Mouse (Mus musculus): Measurements from ENCODE around the gene Gm10181. TPM values are rescaled to one million over a fixed set of nuclear protein-coding genes. Genes with fewer than 3 reads are reported as not detected.
"Not testable (repeated sequence)": the region's sequence is repeated elsewhere in the genome, so short reads cannot be mapped to it uniquely, and the experiment has no call there.

Gene Gm10181
- polyA plus RNA-seq, 1 experiment from 2014 or later = not detected

DNA sequence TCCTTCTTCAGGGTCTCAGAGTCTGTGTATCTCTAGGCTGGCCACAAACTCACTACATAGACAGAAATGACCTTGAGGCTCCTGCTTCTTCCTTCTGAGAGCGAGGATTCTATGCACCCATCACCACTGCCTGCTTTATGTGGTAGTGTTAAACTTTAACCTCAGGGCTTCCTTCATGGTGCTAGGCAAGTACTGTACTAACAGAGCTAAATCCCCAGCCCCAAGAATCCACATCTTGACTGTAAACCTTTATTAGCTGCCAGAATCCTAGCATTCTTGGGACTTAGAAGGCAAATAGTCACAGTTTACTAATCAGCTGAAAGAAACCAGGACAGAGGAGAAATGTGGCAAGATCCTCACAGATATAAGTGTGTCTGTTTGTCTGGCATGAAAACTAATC lies 1.6 kb downstream of the Gm10181 start:
- Histone ChIP-seq H3K4me3 (no peak overlapping the region), H3K27ac (replicated peaks) (no peak overlapping the region), H3K4me2 (no peak overlapping the region), H3K4me1 (replicated peaks) (no peaks in the 10 kb centered on the region), H3K9me3 (no peaks in the 10 kb centered on the region), H3K9ac (no peak overlapping the region), H3K36me3 (no peaks in the 10 kb centered on the region), H3K27me3 (no peaks in the 10 kb centered on the region)
- no peak for ATAC-seq (ENCODE audit: low FRiP score, low read depth)
- 72% methylated on average over 1 of the region's 1 CpGs for WGBS

GRCm38 (mm10) chr9:25102881-25103280 lies 13.7 kb downstream of the Gm10181 start:
- Histone ChIP-seq H3K9me3 (peaks cover 6% of the 10 kb centered on the region; the same call in 1 of the 2 replicates), H3K27me3 (no peaks in the 10 kb centered on the region), H3K4me1 (replicated peaks) (no peaks in the 10 kb centered on the region), H3K36me3 (peaks cover 34% of the 10 kb centered on the region), H3K4me2 (no peak overlapping the region), H3K4me3 (no peak overlapping the region), H3K9ac (no peak overlapping the region), H3K27ac (replicated peaks) (no peak overlapping the region)
- 92% methylated on average over 1 of the region's 1 CpGs for WGBS
- ATAC-seq (ENCODE audit: low FRiP score, low read depth) = no peak

DNA sequence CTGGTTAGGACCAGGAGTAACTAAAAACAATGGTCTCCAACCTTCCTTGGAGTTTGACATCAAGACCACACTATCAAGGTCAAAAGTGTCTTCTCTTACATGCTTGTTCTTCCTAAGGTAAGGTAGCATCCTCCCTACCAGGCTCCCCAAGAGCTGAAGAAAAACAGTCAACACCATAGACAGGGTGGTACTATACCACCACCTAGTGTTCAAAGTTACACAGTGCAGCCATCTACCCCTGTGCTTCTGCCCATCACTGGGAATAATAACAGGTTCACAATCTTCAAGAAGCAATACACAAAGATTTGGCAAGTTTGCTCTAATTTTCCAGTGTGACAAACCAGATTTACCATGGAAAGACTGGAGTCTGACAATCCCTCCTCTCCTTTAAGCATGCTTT lies 15.4 kb downstream of the Gm10181 start:
- Histone ChIP-seq H3K4me2 (no peak overlapping the region), H3K36me3 (peaks cover 46% of the 10 kb centered on the region), H3K4me3 (no peak overlapping the region), H3K27ac (replicated peaks) (no peak overlapping the region), H3K9ac (no peak overlapping the region), H3K9me3 (peaks cover 6% of the 10 kb centered on the region; the same call in 1 of the 2 replicates), H3K27me3 (no peaks in the 10 kb centered on the region), H3K4me1 (replicated peaks) (no peaks in the 10 kb centered on the region)
- ATAC-seq (ENCODE audit: low FRiP score, low read depth) = no peak

- H3K4me3 ChIP-seq; H3K27ac ChIP-seq (replicated peaks); H3K9ac ChIP-seq; H3K4me2 ChIP-seq; H3K27me3 ChIP-seq; H3K4me1 ChIP-seq (replicated peaks); ATAC-seq (ENCODE audit: low FRiP score, low read depth); H3K9me3 ChIP-seq: not testable (repeated sequence)
- peaks cover 44% of the 10 kb centered on the region for H3K36me3 ChIP-seq
- 100% methylated on average over 1 of the region's 1 CpGs for WGBS
These were observed 34.4 kb downstream of the Gm10181 start for GRCm38 (mm10) chr9:25123590-25123989.

DNA sequence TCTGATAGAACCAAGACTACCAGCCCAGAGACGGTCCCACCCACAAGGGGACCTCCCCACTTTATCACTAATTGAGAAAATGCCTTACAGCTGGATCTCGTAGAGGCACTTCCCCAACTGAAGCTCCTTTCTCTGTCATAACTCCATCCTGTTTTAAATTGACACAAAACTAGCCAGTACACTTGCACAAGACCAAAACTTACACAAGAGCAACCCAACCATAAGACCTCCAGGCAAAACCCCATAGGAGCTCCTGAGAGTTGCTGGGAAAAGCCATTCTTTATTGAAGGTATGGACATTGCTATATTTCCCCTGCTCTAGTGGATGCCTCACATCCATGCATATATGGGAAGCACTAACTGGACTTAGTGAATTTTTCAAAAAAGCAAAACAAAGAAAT lies 34.8 kb downstream of the Gm10181 start:
- H3K9me3 ChIP-seq = no peaks in the 10 kb centered on the region
- H3K27ac ChIP-seq (replicated peaks) = no peak overlapping the region
- no peak overlapping the region for H3K4me3 ChIP-seq
- peaks cover 42% of the 10 kb centered on the region for H3K36me3 ChIP-seq
- H3K9ac ChIP-seq = no peak overlapping the region
- ATAC-seq (ENCODE audit: low FRiP score, low read depth) = no peak
- H3K4me2 ChIP-seq = no peak overlapping the region
- no peaks in the 10 kb centered on the region for H3K4me1 ChIP-seq (replicated peaks)
- WGBS = 87% methylated on average over 2 of the region's 2 CpGs
- no peaks in the 10 kb centered on the region for H3K27me3 ChIP-seq

GRCm38 (mm10) chr9:25132253-25132652 lies 43.0 kb downstream of the Gm10181 start:
- Histone ChIP-seq H3K4me2 (no peak overlapping the region), H3K27ac (replicated peaks) (no peak overlapping the region), H3K4me3 (no peak overlapping the region), H3K27me3 (no peaks in the 10 kb centered on the region), H3K9ac (no peak overlapping the region), H3K9me3 (no peaks in the 10 kb centered on the region), H3K4me1 (replicated peaks) (no peaks in the 10 kb centered on the region), H3K36me3 (no peaks in the 10 kb centered on the region; the same call in 1 of the 2 replicates)
- no peak for ATAC-seq (ENCODE audit: low FRiP score, low read depth)

DNA sequence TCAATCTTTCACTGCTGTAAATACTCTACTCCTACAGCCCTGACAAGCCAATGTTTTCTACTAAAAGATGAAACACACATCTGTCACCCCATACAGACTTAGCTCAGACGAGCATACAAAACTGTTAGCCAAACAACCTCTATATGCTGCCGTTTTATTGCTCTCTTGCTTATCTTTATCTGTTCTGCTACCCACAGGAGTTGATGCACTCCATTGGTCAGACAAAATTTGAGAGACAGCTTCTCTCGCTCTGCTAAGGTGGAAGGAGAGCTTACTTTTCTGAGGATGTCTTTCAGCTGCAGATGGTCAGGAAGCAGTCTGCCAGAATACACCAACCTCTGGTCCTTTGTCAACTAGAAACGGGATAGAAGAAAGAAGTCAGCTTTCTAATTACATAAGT lies 43.7 kb downstream of the Gm10181 start:
- Histone ChIP-seq H3K4me2 (no peak overlapping the region), H3K9ac (no peak overlapping the region), H3K27me3 (no peaks in the 10 kb centered on the region), H3K4me1 (replicated peaks) (no peaks in the 10 kb centered on the region), H3K9me3 (no peaks in the 10 kb centered on the region), H3K36me3 (no peaks in the 10 kb centered on the region; the same call in 1 of the 2 replicates), H3K4me3 (no peak overlapping the region), H3K27ac (replicated peaks) (no peak overlapping the region)
- no peak for ATAC-seq (ENCODE audit: low FRiP score, low read depth)
- WGBS = 78% methylated on average over 4 of the region's 4 CpGs

DNA sequence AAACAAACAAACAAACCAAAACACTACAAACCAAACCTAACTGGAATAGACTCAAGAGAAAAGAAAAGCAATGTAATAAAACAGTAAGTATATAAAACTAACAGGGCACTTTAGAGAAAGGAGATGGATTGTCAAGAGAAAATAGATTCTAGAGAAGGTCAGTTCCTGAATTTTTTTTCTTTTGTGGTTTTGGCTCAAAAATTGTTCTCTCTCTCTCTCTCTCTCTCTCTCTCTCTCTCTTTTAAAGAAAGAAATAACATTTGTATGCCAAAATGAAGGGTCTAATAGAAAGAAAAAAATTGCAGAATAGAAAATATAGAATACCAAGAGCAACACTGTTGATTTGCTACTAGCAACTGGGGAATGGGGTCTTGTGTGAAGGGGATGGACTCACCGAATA lies 49.7 kb downstream of the Gm10181 start:
- Histone ChIP-seq H3K9me3 (no peaks in the 10 kb centered on the region), H3K4me2 (no peak overlapping the region), H3K4me3 (no peak overlapping the region), H3K36me3 (no peaks in the 10 kb centered on the region), H3K27ac (replicated peaks) (no peak overlapping the region), H3K4me1 (replicated peaks) (no peaks in the 10 kb centered on the region), H3K27me3 (no peaks in the 10 kb centered on the region), H3K9ac (no peak overlapping the region)
- WGBS = 92% methylated on average over 1 of the region's 1 CpGs
- no peak for ATAC-seq (ENCODE audit: low FRiP score, low read depth)

Other genes with a start within 250 kb of the Gm10181 start
- gene Herpud2, start 62.4 kb downstream of the Gm10181 start, polyA plus RNA-seq (2015; fragmentation: Nextera tagmentation; extraction: Ambion mirVana) = 35.0 and 36.0 TPM in 2 replicates
- 240 and 244 TPM in 2 replicates for gene Sept7, start 163.0 kb downstream of the Gm10181 start, polyA plus RNA-seq (2015; fragmentation: Nextera tagmentation; extraction: Ambion mirVana)

Measured in hindbrain, embryonic 15.5 days (tissue).